In genomic region chr9:114982689-114983360, GRCm38 (mm10) we compare ENCODE assay signal across 8 mouse cellular contexts. TPM values are rescaled to one million over a fixed set of nuclear protein-coding genes. Genes with fewer than 3 reads are reported as not detected.
DNase-seq lines count a peak whose midpoint lies in the region; ATAC-seq and TF ChIP-seq lines count a peak whose summit lies in the region.

Gene Rps27rt (minus strand): TSS chr9:114982739.

- H3K79me2 ChIP-seq in CH12.LX (replicated peaks; ENCODE audit: control insufficient read depth, extremely low read depth, insufficient read depth, poor library complexity, severe bottlenecking): no peaks in the 10 kb centered on the region

- 92% methylated on average over 16 of the region's 16 CpGs for WGBS in limb, embryonic 12.5 days
- 94% methylated on average over 16 of the region's 16 CpGs for WGBS in small intestine, adult 2 months

- no peak for TF ChIP-seq RAD21 in CH12.LX (IDR thresholded peaks at IDR 0.05; ENCODE audit: low read depth, low read length)

- H3K36me3 ChIP-seq in CH12.LX (replicated peaks in 1 of 2; ENCODE audit: control insufficient read depth in 1 of 2, insufficient read depth in 1 of 2, low read length in 1 of 2): no peaks in the 10 kb centered on the region
- H3K36me3 ChIP-seq in limb, embryonic 12.5 days: no peaks in the 10 kb centered on the region
- no peaks in the 10 kb centered on the region for H3K36me3 ChIP-seq in small intestine, adult 2 months (ENCODE audit: control insufficient read depth, insufficient read depth, low read length)

- no peak within 1 kb of the TSS for H3K4me2 ChIP-seq in CH12.LX (ENCODE audit: insufficient read depth, low read depth, poor library complexity, severe bottlenecking)
- H3K4me2 ChIP-seq in limb, embryonic 12.5 days: no peak within 1 kb of the TSS

- no peak for TF ChIP-seq POLR2A in CH12.LX (IDR thresholded peaks at IDR 0.05; ENCODE audit: low read depth, low read length)
- TF ChIP-seq POLR2A in small intestine, adult 2 months (IDR thresholded peaks at IDR 0.05; ENCODE audit: low read depth, low read length): no peak

- peaks cover 4% of the 10 kb centered on the region for H3K9me3 ChIP-seq in CH12.LX (replicated peaks; ENCODE audit: low read length)
- no peaks in the 10 kb centered on the region for H3K9me3 ChIP-seq in limb, embryonic 12.5 days

- H3K9ac ChIP-seq in CH12.LX (ENCODE audit: insufficient read depth, low read depth): no peak within 1 kb of the TSS
- H3K9ac ChIP-seq in limb, embryonic 12.5 days (replicated peaks): no peak within 1 kb of the TSS

- H3K27ac ChIP-seq in CH12.LX (ENCODE audit: insufficient read depth, low read depth): no peak within 1 kb of the TSS
- no peak within 1 kb of the TSS for H3K27ac ChIP-seq in limb, embryonic 12.5 days
- no peak within 1 kb of the TSS for H3K27ac ChIP-seq in small intestine, adult 2 months (ENCODE audit: insufficient read depth, low read depth, low read length)

- H3K27me3 ChIP-seq in CH12.LX (replicated peaks): peaks cover 31% of the 10 kb centered on the region
- H3K27me3 ChIP-seq in limb, embryonic 12.5 days: peaks cover 24% of the 10 kb centered on the region
- no peaks in the 10 kb centered on the region for H3K27me3 ChIP-seq in small intestine, adult 2 months (ENCODE audit: control insufficient read depth, insufficient read depth, low read length)

- peaks cover 1 to 4% of the 10 kb centered on the region in 2 experiments; a peak in 3 of 4 replicates for H3K4me1 ChIP-seq in CH12.LX (ENCODE audit: control insufficient read depth in 1 of 2, insufficient read depth in 2 of 2)
- peaks cover 23% of the 10 kb centered on the region for H3K4me1 ChIP-seq in limb, embryonic 12.5 days (replicated peaks)
- H3K4me1 ChIP-seq in small intestine, adult 2 months (ENCODE audit: control insufficient read depth, insufficient read depth, insufficient read length, low read length): peaks cover 5% of the 10 kb centered on the region

- no peak within 1 kb of the TSS for H3K4me3 ChIP-seq in CH12.LX (replicated peaks in 1 of 3; ENCODE audit: low read depth in 2 of 3, low read length in 2 of 3, poor library complexity in 1 of 3)
- no peak within 1 kb of the TSS for H3K4me3 ChIP-seq in limb, embryonic 12.5 days (replicated peaks)
- H3K4me3 ChIP-seq in small intestine, adult 2 months (ENCODE audit: low read depth, low read length): no peak within 1 kb of the TSS

- TF ChIP-seq EP300 in CH12.LX (IDR thresholded peaks at IDR 0.05; ENCODE audit: low read length): no peak

- in situ Hi-C loops in CH12.LX (cut with MboI; ENCODE audit: low pct_ligation_motif_present, low pct_unique_long_range_greater_than_20kb, low sequenced_read_pairs): no loop called here

- DNase-seq in frontal cortex, postnatal 14 days (ENCODE audit: low spot score in 2 of 2): no peak
- DNase-seq in CH12.LX (ENCODE audit: extremely low read depth): no peak
- no peak for DNase-seq in heart, postnatal 14 days
- DNase-seq in cerebellum, adult 11-12 months: no peak

- peak; percentile 38 for ATAC-seq in frontal cortex, adult (ENCODE audit: low TSS enrichment)
- no peak for ATAC-seq in erythroid progenitor cell, adult 5-6 weeks (replicated peaks; ENCODE audit: low FRiP score, poor library complexity, severe bottlenecking)
- no peak for ATAC-seq in limb, embryonic 12.5 days (ENCODE audit: insufficient number of reproducible peaks, insufficient read depth, low FRiP score, low TSS enrichment, low read depth)

- dilution Hi-C loops in CH12.LX (cut with MboI; ENCODE audit: extremely low pct_ligation_motif_present, extremely low pct_unique_long_range_greater_than_20kb, low sequenced_read_pairs): no loop called here

- TF ChIP-seq CTCF in CH12.LX (conservative IDR thresholded peaks at IDR 0.05 in 1 of 2, IDR thresholded peaks at IDR 0.05 in 1 of 2; ENCODE audit: low read depth in 2 of 2, low read length in 2 of 2): no peak
- no peak for TF ChIP-seq CTCF in small intestine, adult 2 months (IDR thresholded peaks at IDR 0.05; ENCODE audit: extremely low read depth, insufficient read length, insufficient replicate concordance, low read depth, low read length)

- intact Hi-C loops in heart, postnatal 14 days (cut with DNase I): no loop called here

TF ChIP-seq in CH12.LX, 34 proteins besides CTCF, POLR2A, EP300 and RAD21:
- no peak for TF ChIP-seq MYC (IDR thresholded peaks at IDR 0.05; ENCODE audit: low read depth, low read length)
- TF ChIP-seq ELF1 (IDR thresholded peaks at IDR 0.05; ENCODE audit: low read depth, low read length): no peak
- TF ChIP-seq SIN3A (IDR thresholded peaks at IDR 0.05; ENCODE audit: low read length): no peak
- TF ChIP-seq ZNF384 (IDR thresholded peaks at IDR 0.05; ENCODE audit: low read depth, low read length): no peak
- no peak for TF ChIP-seq USF2 (conservative IDR thresholded peaks at IDR 0.05; ENCODE audit: low read depth, low read length)
- no peak for TF ChIP-seq USF1 (IDR thresholded peaks at IDR 0.05; ENCODE audit: low read depth, low read length)
- TF ChIP-seq ZMIZ1 (IDR thresholded peaks at IDR 0.05; ENCODE audit: low read depth, low read length): no peak
- TF ChIP-seq UBTF (IDR thresholded peaks at IDR 0.05; ENCODE audit: low read depth, low read length): no peak
- TF ChIP-seq ZC3H11A (IDR thresholded peaks at IDR 0.05; ENCODE audit: low read depth, low read length): no peak
- no peak for TF ChIP-seq RCOR1 (conservative IDR thresholded peaks at IDR 0.05; ENCODE audit: low read depth, low read length)
- no peak for TF ChIP-seq TCF12 (IDR thresholded peaks at IDR 0.05; ENCODE audit: low read depth, low read length)
- TF ChIP-seq ZKSCAN1 (IDR thresholded peaks at IDR 0.05; ENCODE audit: borderline replicate concordance, low read depth, low read length): no peak
- TF ChIP-seq HCFC1 (IDR thresholded peaks at IDR 0.05; ENCODE audit: low read depth, low read length): no peak
- TF ChIP-seq E2F4 (IDR thresholded peaks at IDR 0.05; ENCODE audit: insufficient replicate concordance, low read depth, low read length): no peak

RNA-seq across cellular contexts. Expression of gene Rps27rt, which starts in this region (rescaled TPM):
- total RNA-seq in CH12.LX (2012; rRNA removed): 132 and 180 TPM in 2 replicates
- total RNA-seq in CH12.LX (2014; rRNA removed): 418 and 455 TPM in 2 replicates
- 107 and 121 TPM in 2 replicates for polyA plus RNA-seq in CH12.LX (2012; ENCODE audit: insufficient read length, low read depth)
- 81.7 and 147 TPM in 2 replicates for total RNA-seq in erythroid progenitor cell, adult 5-6 weeks (2015; ENCODE audit: low replicate concordance)
- 36.5 and 41.4 TPM in 2 replicates for total RNA-seq in erythroid progenitor cell, adult 5-6 weeks (2017; ENCODE audit: low replicate concordance)
- 10 to 100 TPM; 13.5 to 32.5 TPM for total RNA-seq in heart, postnatal 14 days (2021)
- polyA plus RNA-seq in limb, embryonic 12.5 days (2016; fragmentation: Nextera tagmentation; extraction: Ambion mirVana): 521 and 524 TPM in 2 replicates
- 14.2 and 17.9 TPM in 2 replicates for polyA plus RNA-seq in small intestine, adult 2 months (2012; rRNA removed)
